Mouse (Mus musculus) limb, embryonic 15.5 days (tissue): Measurements from ENCODE around the gene Rab40b. TPM values are rescaled to one million over a fixed set of nuclear protein-coding genes. Genes with fewer than 3 reads are reported as not detected.
"Not testable (repeated sequence)": the region's sequence is repeated elsewhere in the genome, so short reads cannot be mapped to it uniquely, and the experiment has no call there.

ENCODE experiments used
- ATAC-seq: fragments of 200-750 bp; cut with Nextera tagmentation; 2 replicates; pipeline ENCODE4 v1.8.0; 2017; ENCODE audit warnings: low read depth, moderate TSS enrichment; ENCODE audit not compliant: insufficient number of reproducible peaks, low FRiP score, low TSS enrichment
- H3K27ac ChIP-seq: fragments of 300-500 bp; sonication (generic); 2 replicates; pipeline ENCODE4 v1.5.1; 2015; ENCODE audit warnings: moderate library complexity, mild to moderate bottlenecking, inconsistent platforms
- H3K27me3 ChIP-seq: fragments of 300-500 bp; sonication (generic); 2 replicates; pipeline ENCODE4 v1.6.1; 2015; ENCODE audit warnings: inconsistent platforms
- H3K36me3 ChIP-seq: fragments of 300-500 bp; sonication (generic); 2 replicates; pipeline ENCODE4 v1.6.1; 2015; ENCODE audit warnings: inconsistent platforms
- H3K4me1 ChIP-seq: fragments of 300-500 bp; sonication (generic); 2 replicates; pipeline ENCODE4 v1.6.1; 2015; ENCODE audit warnings: inconsistent platforms
- H3K4me2 ChIP-seq: fragments of 300-500 bp; sonication (generic); 2 replicates; pipeline ENCODE4 v1.6.1; 2015; ENCODE audit warnings: mild to moderate bottlenecking, inconsistent platforms
- H3K4me3 ChIP-seq: fragments of 300-500 bp; sonication (generic); 2 replicates; pipeline ENCODE4 v1.5.1; 2015; ENCODE audit warnings: mild to moderate bottlenecking, inconsistent platforms
- H3K9ac ChIP-seq: fragments of 300-500 bp; sonication (generic); 2 replicates; pipeline ENCODE4 v1.6.1; 2015; ENCODE audit warnings: inconsistent platforms
- H3K9me3 ChIP-seq: fragments of 300-500 bp; sonication (generic); 2 replicates; pipeline ENCODE4 v1.6.1; 2016; ENCODE audit warnings: inconsistent platforms
- WGBS: fragments of 180-500 bp; shearing (Covaris S2); methylation state at CpG from one replicate; pipeline ENCODE4 v1.1.7; 2015; 5-methylcytosine and 5-hydroxymethylcytosine counted together
- polyA plus RNA-seq: library from polyadenylated mRNA; unstranded; fragments of >200 nt; fragmentation: Nextera tagmentation; extraction: Ambion mirVana; gene quantifications from 2 replicates; pipeline ENCODE4 v1.2.1, GENCODE M21; 2015

The Rab40b gene
- polyA plus RNA-seq, 1 experiment from 2014 or later = 18.6 TPM

DNA sequence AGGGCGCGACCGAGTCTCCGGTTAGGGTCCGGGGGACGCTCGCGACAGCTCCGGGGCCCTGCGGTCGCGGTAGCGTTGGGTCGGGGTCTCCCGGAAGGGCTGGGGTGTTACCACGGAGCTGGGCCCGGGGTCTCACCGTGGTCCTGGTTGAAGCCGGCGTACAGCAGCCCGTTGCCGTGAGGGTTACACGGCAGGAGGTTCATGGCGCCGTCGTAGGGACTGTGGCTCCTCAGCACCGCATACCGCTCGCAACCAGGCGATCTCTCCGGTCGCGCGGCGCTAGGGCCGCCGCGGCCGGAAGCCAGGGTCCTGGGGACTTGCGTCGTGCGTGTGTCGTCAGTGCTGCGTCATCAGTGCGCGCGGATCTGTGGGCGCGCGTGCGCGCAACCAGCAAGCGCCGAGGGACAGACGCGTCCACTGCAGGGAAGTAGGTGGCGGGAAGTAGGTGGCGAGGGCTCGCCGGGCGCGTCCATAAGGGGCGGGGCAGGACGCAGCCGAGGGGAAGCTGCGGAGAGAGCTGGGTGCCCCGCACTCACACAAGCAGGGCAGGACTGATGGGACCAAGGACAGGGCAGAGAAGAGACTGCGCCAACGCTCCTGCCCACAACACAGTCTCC lies 33.9 kb downstream of the Rab40b start, which contains the start of gene Wdr45b:
Gene Wdr45b, minus strand, starts transcription at position 355 of the 617 bp plus-strand sequence.
- peak within 1 kb of the TSS; percentile 71 for H3K4me2 ChIP-seq
- ATAC-seq = peak; percentile 94
- H3K9ac ChIP-seq = peak within 1 kb of the TSS; percentile 95
- H3K27ac ChIP-seq = peak within 1 kb of the TSS; percentile 93
- 0 out of 2 replicates have a peak, but pooled peaks cover 8% of the 10 kb centered on the region for H3K36me3 ChIP-seq
- no peaks in the 10 kb centered on the region for H3K9me3 ChIP-seq
- no peaks in the 10 kb centered on the region for H3K27me3 ChIP-seq
- H3K4me1 ChIP-seq = peaks cover 20% of the 10 kb centered on the region
- peak within 1 kb of the TSS; percentile 96 for H3K4me3 ChIP-seq
- under 1% methylated on average over 69 of the region's 69 CpGs for WGBS

DNA sequence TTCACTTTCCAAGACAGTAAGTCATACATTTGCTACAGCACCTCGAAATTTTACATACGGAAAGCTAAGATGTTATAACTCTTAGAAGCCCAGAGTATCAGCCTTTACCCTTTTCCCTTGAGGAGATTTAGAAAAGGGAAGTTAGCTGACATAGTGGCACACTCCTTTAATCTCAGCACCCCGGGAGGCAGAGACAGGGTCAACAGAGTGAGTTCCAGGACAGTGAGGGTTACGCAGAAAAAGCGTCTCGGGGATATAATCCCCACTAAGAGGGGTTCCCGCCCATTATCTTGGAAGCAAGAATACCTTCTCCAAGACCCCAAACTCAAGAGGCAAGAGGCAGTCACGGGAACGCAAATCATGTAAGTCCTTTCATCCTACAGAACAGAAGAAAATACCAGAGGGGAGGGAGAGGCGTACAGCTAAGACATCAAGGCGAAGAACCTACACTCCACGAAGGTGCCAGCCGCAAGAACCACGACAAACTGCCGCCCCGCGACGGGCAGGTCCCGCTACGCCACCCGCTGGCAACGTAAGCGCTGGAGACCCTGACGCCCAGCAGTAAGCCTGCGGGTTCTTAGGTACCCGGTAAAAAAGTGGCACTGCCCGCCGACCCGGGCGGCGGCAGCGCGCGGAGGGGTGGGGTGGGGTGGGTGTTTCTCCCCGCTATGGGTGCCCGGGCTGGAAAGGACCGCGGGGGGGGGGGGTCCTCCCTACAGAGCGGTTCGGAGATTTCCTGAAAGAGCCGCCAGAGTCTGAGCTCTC lies 34.5 kb downstream of the Rab40b start:
- Histone ChIP-seq H3K4me3 (peak overlapping the region; percentile 96), H3K9ac (peak overlapping the region; percentile 95), H3K9me3 (no peaks in the 10 kb centered on the region), H3K27me3 (no peaks in the 10 kb centered on the region), H3K4me1 (peaks cover 20% of the 10 kb centered on the region), H3K4me2 (peak overlapping the region; percentile 71), H3K36me3 (0 out of 2 replicates have a peak, but pooled peaks cover 12% of the 10 kb centered on the region), H3K27ac (peak overlapping the region; percentile 93)
- WGBS = 3% methylated on average over 41 of the region's 41 CpGs
- ATAC-seq = no peak; the same call in 1 of the 2 replicates

DNA sequence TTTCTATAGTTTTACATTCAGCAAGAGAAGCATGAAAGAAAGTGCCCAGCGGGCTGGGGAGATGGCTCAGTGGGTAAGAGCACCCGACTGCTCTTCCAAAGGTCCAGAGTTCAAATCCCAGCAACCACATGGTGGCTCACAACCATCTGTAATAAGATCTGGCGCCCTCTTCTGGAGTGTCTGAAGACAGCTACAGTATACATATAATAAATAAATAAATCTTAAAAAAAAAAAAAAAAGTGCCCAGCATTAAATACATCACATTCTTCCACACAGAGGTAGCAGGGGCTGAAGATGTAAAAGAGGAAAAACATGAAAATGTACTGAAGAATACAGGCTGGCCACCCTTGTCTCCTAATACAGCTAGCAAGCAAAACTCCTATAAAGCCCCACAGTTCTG lies 39.3 kb downstream of the Rab40b start:
- WGBS = 84% methylated on average over 3 of the region's 3 CpGs
- H3K4me2 ChIP-seq, H3K9me3 ChIP-seq: not testable (repeated sequence)

DNA sequence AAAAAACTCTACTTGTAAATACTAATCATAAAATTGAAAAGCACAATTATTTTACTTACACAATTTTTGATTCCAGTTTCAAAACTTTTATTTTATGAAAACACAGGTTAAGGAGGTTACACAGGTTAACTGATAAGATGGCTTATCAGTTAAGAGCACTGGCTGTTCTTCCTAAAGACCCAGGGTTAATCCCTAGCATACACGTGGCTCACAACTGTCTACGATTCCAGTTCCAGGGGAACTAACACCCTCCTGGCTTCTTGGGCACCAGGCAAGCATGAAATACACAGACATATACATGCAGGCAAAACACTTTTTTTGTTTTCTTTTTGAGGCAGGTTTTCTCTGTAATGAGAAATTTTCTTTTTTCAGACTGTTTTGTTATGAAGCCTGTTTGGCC lies 39.9 kb downstream of the Rab40b start:
- WGBS = 93% methylated on average over 2 of the region's 2 CpGs

More for the DNA sequence above, 39.3 kb downstream of the Rab40b start:
- peaks cover 13% of the 10 kb centered on the region for H3K4me1 ChIP-seq
- H3K27ac ChIP-seq, ATAC-seq, H3K4me3 ChIP-seq, H3K9ac ChIP-seq, H3K27me3 ChIP-seq: not testable (repeated sequence)
- peaks cover 34% of the 10 kb centered on the region for H3K36me3 ChIP-seq

DNA sequence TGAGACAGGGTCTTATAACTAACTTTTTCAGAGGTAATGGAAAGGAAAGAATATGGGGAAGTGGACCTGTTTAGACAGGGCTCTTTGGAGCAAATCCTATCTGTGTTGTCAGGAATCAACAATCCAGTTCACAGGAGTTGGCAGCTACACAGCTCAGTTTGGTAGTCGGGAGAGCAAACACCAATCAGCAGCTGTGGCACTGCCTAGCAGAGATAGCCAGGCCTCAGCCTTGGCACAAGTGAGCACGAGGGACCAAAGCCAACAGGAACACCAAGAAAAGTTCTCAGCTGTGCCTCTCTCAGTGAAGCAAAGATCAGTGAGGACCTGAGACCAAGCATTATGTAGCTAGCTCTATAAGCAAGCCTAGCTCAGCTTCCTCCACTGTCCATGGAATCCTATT lies 41.0 kb downstream of the Rab40b start:
- no peaks in the 10 kb centered on the region for H3K4me1 ChIP-seq
- no peak overlapping the region for H3K4me3 ChIP-seq
- no peak for ATAC-seq
- H3K27me3 ChIP-seq = no peaks in the 10 kb centered on the region
- peaks cover 38% of the 10 kb centered on the region for H3K36me3 ChIP-seq
- H3K9ac ChIP-seq = no peak overlapping the region
- H3K9me3 ChIP-seq = no peaks in the 10 kb centered on the region
- 89% methylated on average over 2 of the region's 2 CpGs for WGBS
- H3K4me2 ChIP-seq = no peak overlapping the region
- no peak overlapping the region for H3K27ac ChIP-seq

More for the DNA sequence above, 39.9 kb downstream of the Rab40b start:
- H3K4me3 ChIP-seq = no peak overlapping the region
- H3K27ac ChIP-seq = no peak overlapping the region
- no peaks in the 10 kb centered on the region for H3K27me3 ChIP-seq
- H3K4me1 ChIP-seq = peaks cover 9% of the 10 kb centered on the region
- ATAC-seq = no peak
- no peak overlapping the region for H3K4me2 ChIP-seq
- peaks cover 38% of the 10 kb centered on the region for H3K36me3 ChIP-seq
- H3K9me3 ChIP-seq = no peaks in the 10 kb centered on the region
- H3K9ac ChIP-seq = no peak overlapping the region

DNA sequence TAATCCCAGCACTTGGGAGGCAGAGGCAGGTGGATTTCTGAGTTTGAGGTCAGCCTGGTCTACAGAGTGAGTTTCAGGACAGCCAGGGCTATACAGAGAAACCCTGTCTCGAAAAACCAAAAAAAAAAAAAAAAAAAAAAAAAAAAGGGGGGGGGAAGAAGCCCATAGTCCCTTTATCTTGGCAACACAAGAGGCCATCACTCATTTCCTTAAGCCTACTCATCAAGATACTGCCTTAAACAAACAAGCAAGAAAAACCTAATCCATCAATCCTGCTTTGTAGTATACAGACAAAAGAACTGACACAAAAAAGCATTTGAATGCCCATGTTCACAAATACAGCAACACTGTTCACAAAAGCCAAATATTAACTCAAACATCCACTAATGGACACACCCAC lies 45.6 kb downstream of the Rab40b start:
- WGBS = 63% methylated on average over 1 of the region's 1 CpGs
- peaks cover 43% of the 10 kb centered on the region for H3K36me3 ChIP-seq
- not testable (repeated sequence) for H3K27ac ChIP-seq, H3K4me3 ChIP-seq, H3K9me3 ChIP-seq, ATAC-seq, H3K9ac ChIP-seq, H3K27me3 ChIP-seq, H3K4me2 ChIP-seq, H3K4me1 ChIP-seq

DNA sequence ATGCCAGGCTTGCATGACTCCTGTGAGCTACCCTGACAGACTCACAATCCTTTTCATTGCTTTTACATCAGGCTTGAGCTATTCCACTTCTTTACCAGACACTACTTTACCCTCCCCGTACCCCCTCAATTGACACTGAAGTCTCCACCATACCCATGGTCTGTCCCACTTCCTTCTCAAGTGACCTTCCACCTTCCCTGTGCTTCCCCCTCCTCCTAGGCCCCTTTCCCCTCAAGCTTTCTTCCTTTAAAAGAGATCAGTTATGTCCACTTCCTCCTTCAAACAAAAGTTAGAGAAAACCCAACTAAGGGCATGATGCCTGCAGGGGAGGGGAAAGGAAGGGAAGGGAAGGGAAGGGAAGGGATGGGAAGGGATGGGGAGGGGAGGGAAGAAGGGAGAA lies 47.8 kb downstream of the Rab40b start:
- Histone ChIP-seq H3K9ac (no peak overlapping the region), H3K9me3 (no peaks in the 10 kb centered on the region), H3K36me3 (peaks cover 50% of the 10 kb centered on the region), H3K27ac (no peak overlapping the region), H3K4me3 (no peak overlapping the region), H3K4me2 (no peak overlapping the region), H3K27me3 (no peaks in the 10 kb centered on the region), H3K4me1 (no peaks in the 10 kb centered on the region)
- no peak for ATAC-seq
- WGBS = 85% methylated on average over 1 of the region's 1 CpGs

DNA sequence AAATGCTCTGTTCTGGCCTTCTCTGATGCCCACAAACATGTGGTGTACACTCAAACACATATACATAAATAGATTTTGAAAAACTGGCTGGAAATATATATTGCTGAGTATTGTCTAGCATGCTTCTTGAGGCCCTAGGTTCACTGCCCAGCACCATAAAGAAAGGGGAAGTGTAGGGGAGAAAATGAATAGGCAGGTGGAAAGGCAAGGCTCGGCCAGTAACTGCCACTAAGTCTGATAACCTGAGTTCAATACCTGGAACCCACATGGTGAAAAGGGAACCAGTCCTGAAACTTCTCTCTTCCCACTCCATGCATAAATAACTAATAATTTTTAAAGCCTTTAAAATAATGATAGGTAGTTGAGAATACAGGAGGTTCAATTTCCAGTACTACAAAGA lies 48.4 kb downstream of the Rab40b start:
- Histone ChIP-seq H3K4me1 (no peaks in the 10 kb centered on the region), H3K9ac (no peak overlapping the region), H3K4me2 (no peak overlapping the region), H3K27me3 (no peaks in the 10 kb centered on the region), H3K27ac (no peak overlapping the region), H3K4me3 (no peak overlapping the region), H3K9me3 (no peaks in the 10 kb centered on the region), H3K36me3 (peaks cover 51% of the 10 kb centered on the region)
- no peak for ATAC-seq
- 86% methylated on average over 1 of the region's 1 CpGs for WGBS

DNA sequence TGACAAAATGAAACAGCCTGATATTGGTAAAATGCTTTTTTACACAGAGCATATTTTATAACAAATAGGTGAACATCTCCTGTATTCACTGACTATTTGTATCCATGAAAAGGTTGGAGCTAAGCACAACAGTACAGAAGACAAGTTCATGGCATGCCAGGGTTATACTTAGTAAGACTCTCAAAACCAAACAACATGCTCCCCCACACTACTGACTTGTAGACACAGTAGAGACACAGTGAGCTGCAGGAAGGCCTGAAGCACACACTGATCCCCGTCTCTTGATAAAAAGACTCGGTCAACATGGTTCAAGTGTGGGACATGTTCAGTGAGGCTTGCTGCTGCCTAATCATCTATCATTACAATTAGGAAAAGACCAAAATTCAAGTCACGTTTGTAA lies 56.4 kb downstream of the Rab40b start:
- Histone ChIP-seq H3K27me3 (no peaks in the 10 kb centered on the region), H3K36me3 (peaks cover 87% of the 10 kb centered on the region), H3K4me2 (no peak overlapping the region), H3K27ac (no peak overlapping the region), H3K9ac (no peak overlapping the region), H3K9me3 (no peaks in the 10 kb centered on the region), H3K4me3 (no peak overlapping the region), H3K4me1 (no peaks in the 10 kb centered on the region)
- WGBS = 89% methylated on average over 3 of the region's 3 CpGs
- no peak for ATAC-seq

DNA sequence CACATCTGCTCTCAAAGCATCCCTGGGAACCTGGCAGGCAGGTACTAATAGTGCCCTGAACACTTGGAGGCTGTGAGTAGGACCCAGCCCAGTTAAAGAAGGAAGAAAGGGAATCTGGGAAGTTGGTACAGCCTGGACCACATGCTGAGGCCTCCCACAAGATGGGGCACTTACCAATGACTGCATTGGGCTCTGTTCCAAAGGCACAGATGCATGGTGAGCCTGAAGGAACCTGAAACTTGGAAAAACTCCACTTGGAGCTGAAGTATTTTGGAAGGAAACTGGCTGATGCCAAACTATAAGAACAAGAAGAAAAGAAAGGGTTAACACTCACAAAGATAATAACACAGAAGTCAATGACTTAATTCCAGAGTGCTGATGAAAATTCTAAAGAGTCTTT lies 59.4 kb downstream of the Rab40b start:
- no peaks in the 10 kb centered on the region for H3K9me3 ChIP-seq
- peaks cover 66% of the 10 kb centered on the region for H3K36me3 ChIP-seq
- no peaks in the 10 kb centered on the region for H3K27me3 ChIP-seq
- no peak overlapping the region for H3K4me3 ChIP-seq
- H3K4me1 ChIP-seq = no peaks in the 10 kb centered on the region
- H3K27ac ChIP-seq = no peak overlapping the region
- H3K4me2 ChIP-seq = no peak overlapping the region
- H3K9ac ChIP-seq = no peak overlapping the region
- no peak for ATAC-seq

DNA sequence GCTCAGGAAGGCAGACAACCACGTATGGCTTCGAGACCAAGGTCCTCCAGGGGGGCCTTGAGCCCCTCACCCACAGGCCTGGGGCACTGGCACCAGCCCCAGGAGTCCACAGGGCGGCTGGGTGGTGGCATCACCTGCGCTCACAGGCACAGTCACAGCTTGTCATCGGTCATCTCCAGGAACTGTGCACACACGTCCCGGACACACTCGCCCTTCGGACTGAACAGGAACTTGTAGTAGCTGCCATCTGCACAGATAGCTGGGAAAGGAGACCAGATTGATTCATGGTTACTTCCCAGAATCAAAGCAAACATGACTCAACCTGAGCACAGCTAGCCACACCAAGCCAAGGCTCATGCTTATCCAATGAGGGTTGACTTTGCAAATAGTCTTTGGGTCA lies 59.8 kb downstream of the Rab40b start:
- no peak overlapping the region for H3K4me3 ChIP-seq
- H3K9me3 ChIP-seq = no peaks in the 10 kb centered on the region
- H3K27ac ChIP-seq = no peak overlapping the region
- no peak overlapping the region for H3K9ac ChIP-seq
- H3K4me1 ChIP-seq = no peaks in the 10 kb centered on the region
- H3K36me3 ChIP-seq = peaks cover 64% of the 10 kb centered on the region
- H3K4me2 ChIP-seq = no peak overlapping the region
- 96% methylated on average over 9 of the region's 9 CpGs for WGBS
- no peak for ATAC-seq
- no peaks in the 10 kb centered on the region for H3K27me3 ChIP-seq

DNA sequence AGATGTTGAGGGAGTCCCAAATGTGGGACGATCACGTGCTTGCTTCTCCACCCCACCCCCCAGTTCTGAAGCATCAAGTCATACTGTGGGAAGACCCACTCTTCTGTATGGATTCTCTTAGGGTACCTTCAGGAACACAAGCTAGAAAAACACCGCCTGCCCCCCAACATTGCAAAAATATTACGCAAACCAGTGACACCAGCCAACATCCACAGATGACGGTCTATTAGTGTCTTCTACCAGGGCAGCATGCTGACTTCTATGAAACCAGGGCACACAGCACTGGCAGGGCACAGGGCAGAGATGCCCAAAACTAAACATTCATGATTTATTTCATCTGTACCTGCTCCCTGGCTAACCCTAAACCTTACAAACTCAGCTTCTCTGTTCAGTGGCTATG lies 61.4 kb downstream of the Rab40b start:
- ATAC-seq = no peak
- no peak overlapping the region for H3K27ac ChIP-seq

More for the DNA sequence above, 61.4 kb downstream of the Rab40b start:
- no peaks in the 10 kb centered on the region for H3K27me3 ChIP-seq
- H3K36me3 ChIP-seq = peaks cover 51% of the 10 kb centered on the region
- WGBS = 96% methylated on average over 5 of the region's 5 CpGs
- no peaks in the 10 kb centered on the region for H3K4me1 ChIP-seq
- no peak overlapping the region for H3K9ac ChIP-seq
- H3K4me3 ChIP-seq = no peak overlapping the region
- no peaks in the 10 kb centered on the region for H3K9me3 ChIP-seq
- no peak overlapping the region for H3K4me2 ChIP-seq
